Mouse (Mus musculus) testis, adult 2 months (tissue): ENCODE data around the gene Ppargc1a.

Experiments
- CTCF ChIP-seq: fragments of 200-500 bp; IDR thresholded peaks from 2 replicates; pipeline ENCODE4 v1.5.1; 2012; ENCODE audit warnings: low read depth, mild to moderate bottlenecking, inconsistent platforms, low read length, moderate library complexity; ENCODE audit not compliant: control insufficient read depth, insufficient read depth, insufficient replicate concordance
- POLR2A ChIP-seq: fragments of 200-500 bp; IDR thresholded peaks from 2 replicates; pipeline ENCODE4 v1.6.1; 2012; ENCODE audit warnings: low read depth, mild to moderate bottlenecking, inconsistent platforms, low read length, moderate library complexity; ENCODE audit not compliant: control insufficient read depth

DNA sequence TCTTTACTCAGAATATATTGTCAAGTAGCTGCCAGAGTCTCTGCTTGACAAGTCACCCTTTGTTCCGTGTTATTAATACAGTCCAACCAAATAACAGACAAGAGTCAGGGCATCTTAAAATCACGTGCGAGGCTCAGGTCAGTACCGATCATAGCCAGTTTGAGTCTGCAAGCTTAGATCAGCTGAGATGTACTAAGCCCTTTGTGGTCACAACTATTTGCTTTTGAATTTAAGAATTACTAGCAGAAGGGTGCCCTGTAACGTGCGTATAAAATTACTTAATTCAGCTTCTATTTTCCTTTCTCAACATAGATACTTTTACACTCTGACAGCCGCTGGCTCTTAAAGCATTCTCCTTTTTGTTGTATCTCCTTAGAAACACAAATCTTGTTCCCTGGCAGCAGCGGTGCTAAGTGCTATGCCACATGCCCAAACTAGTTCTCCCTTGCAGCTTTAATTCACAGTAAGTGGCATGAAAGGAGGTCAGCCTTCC, 718 bp upstream of the Ppargc1a start:
- no peak for TF ChIP-seq POLR2A
- TF ChIP-seq CTCF: no peak
